Mouse (Mus musculus) embryonic facial prominence, embryonic 10.5 days (tissue): ENCODE results near the gene Naglu. TPM values are rescaled to one million over a fixed set of nuclear protein-coding genes. Genes with fewer than 3 reads are reported as not detected.

ENCODE experiments used
- DNase-seq: peaks from one replicate; pipeline ENCODE4 v3.0.0-alpha.2; 2017; ENCODE audit warnings: low spot score
- H3K27ac ChIP-seq: fragments of 300-500 bp; sonication (generic); replicated peaks from 2 replicates; pipeline ENCODE4 v1.5.1; 2016; ENCODE audit warnings: mild to moderate bottlenecking
- H3K27me3 ChIP-seq: fragments of 300-500 bp; sonication (generic); replicated peaks from 2 replicates; pipeline ENCODE4 v1.6.1; 2016; ENCODE audit warnings: low read depth, mild to moderate bottlenecking; ENCODE audit not compliant: poor library complexity, severe bottlenecking
- H3K36me3 ChIP-seq: fragments of 300-500 bp; sonication (generic); replicated peaks from 2 replicates; pipeline ENCODE4 v1.6.1; 2016; ENCODE audit warnings: mild to moderate bottlenecking, moderate library complexity
- H3K4me1 ChIP-seq: fragments of 300-500 bp; sonication (generic); 2 replicates; pipeline ENCODE4 v1.6.1; 2016
- H3K4me3 ChIP-seq: fragments of 300-500 bp; sonication (generic); 2 replicates; pipeline ENCODE4 v1.5.1; 2016; ENCODE audit warnings: mild to moderate bottlenecking, moderate library complexity
- H3K9me3 ChIP-seq: fragments of 300-500 bp; sonication (generic); 2 replicates; pipeline ENCODE4 v1.6.1; 2016; ENCODE audit warnings: mild to moderate bottlenecking
- WGBS: fragments of 180-500 bp; shearing (Covaris S2); methylation state at CpG from one replicate; pipeline ENCODE4 v1.1.7; 2016; 5-methylcytosine and 5-hydroxymethylcytosine counted together
- polyA plus RNA-seq: library from polyadenylated mRNA; unstranded; fragments of >200 nt; fragmentation: Nextera tagmentation; extraction: Ambion mirVana; gene quantifications from 2 replicates; pipeline ENCODE4 v1.2.1, GENCODE M21; 2016

Naglu gene
- polyA plus RNA-seq, result 7.4 and 8.9 TPM in 2 replicates

DNA sequence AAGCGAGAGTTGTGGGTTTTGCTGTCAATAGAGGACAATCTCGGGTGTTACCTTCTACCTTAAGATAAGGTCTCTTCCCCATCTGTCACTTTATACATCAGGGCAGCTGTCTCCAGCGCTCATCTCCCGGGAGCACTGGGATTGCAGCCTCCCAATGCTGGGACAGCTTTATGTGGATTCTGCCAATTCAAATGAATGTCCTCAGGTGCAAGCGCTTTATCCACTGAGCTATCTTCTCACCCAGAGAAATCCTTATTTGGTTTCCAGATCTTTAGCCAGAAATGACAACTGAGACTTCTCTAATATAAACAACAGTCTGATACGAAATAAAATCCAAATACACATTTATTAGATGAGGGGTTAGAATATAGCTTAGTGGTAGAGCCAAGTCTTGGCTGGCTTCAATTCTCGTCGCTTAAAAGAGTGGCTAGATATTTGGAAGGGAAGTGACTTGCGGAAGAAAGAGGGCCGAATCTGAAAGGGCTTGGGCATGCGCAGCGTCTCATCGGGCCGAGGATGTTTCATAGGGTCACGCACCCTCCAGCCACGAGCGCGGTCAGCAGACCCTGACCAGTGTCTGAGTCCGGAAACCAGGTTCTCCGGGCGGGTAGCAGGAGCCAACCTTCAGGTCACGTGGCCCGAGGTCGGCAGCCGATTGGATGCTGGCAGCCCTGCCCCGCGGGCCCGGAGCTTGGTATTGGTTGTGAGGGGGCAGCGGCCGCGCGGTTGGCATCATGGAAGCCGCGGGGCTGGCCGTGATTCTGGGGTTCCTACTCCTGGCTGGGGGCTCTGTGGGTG lies at the start of gene Naglu:
Naglu (plus strand) TSS at position 622 of the 798 bp plus-strand sequence.
- peaks cover 53% of the 10 kb centered on the region for H3K27me3 ChIP-seq
- no peaks in the 10 kb centered on the region for H3K9me3 ChIP-seq
- peaks cover 25% of the 10 kb centered on the region for H3K4me1 ChIP-seq
- WGBS, result 6% methylated on average over 35 of the region's 35 CpGs
- DNase-seq, result peak; percentile 95
- H3K36me3 ChIP-seq, result no peaks in the 10 kb centered on the region
- H3K27ac ChIP-seq, result peak within 1 kb of the TSS; percentile 86
- H3K4me3 ChIP-seq, result peak within 1 kb of the TSS; percentile 89

DNA sequence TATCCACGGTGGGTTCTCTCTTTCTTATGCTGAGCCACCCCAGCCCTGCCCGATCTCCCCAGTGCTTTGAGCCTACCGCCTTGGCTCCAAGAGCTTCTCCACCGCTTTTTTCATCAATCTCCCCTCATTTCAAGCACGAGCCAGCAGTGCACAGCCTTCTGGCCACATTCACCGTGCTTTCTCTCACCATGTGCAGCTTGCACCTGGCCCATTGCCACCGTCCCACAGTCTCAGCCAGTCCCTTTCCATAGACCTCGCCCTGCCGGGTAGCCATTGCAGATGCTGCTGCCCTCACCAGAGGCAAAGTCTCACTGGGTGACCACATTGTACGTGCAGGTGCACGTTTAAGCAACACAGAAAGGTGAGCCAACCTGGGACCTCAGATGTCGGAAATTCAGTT lies 46.4 kb upstream of the Naglu start:
- Histone ChIP-seq H3K4me3 (no peak overlapping the region), H3K27me3 (no peaks in the 10 kb centered on the region), H3K36me3 (peaks cover 88% of the 10 kb centered on the region), H3K27ac (no peak overlapping the region), H3K4me1 (no peaks in the 10 kb centered on the region), H3K9me3 (no peaks in the 10 kb centered on the region)
- no peak for DNase-seq
- WGBS, result 91% methylated on average over 12 of the region's 12 CpGs

DNA sequence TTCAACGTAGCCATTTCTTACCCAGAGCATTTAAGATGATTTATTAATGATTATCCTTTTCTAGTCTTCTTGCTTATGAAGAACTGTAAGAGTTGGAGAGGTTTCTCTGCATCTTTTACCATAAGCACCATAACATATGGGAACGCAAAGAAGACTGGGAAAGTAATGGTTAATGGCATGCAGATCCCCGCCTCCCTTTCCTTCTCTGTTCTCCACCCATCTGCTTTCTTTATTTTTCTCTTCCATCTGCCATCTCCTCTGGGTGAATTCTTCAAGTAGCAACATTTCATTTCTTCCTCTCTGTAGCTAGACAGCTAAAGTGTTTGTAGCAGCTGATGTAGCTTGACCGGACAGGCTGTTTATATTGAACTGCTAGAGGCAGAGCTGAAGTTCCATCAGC lies 45.8 kb upstream of the Naglu start:
- no peaks in the 10 kb centered on the region for H3K4me1 ChIP-seq

DNA sequence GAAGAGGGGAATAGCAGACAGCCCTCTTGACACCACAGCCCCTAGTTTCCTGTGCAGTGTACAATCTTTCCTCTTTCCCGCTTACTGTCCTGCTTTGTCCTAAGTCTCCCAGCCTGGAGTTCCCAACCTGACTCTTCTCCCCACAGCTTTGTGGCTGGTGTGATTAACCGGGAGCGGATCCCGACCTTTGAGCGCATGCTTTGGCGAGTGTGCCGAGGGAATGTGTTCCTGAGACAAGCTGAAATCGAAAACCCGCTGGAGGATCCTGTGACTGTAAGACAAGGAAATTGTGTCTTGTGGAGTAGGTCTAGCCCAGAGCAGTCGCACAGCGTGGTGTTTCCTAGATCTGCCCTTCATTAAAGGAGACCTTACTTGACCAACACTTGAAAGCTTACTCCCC lies 42.7 kb upstream of the Naglu start:
- H3K4me3 ChIP-seq, result no peak overlapping the region
- peaks cover 85% of the 10 kb centered on the region for H3K36me3 ChIP-seq
- 92% methylated on average over 11 of the region's 11 CpGs for WGBS
- no peaks in the 10 kb centered on the region for H3K9me3 ChIP-seq
- H3K27me3 ChIP-seq, result no peaks in the 10 kb centered on the region
- H3K27ac ChIP-seq, result no peak overlapping the region
- no peaks in the 10 kb centered on the region for H3K4me1 ChIP-seq
- DNase-seq, result no peak

More for the DNA sequence above, 45.8 kb upstream of the Naglu start:
- Histone ChIP-seq H3K27ac (no peak overlapping the region), H3K4me3 (no peak overlapping the region), H3K27me3 (no peaks in the 10 kb centered on the region), H3K9me3 (no peaks in the 10 kb centered on the region), H3K36me3 (peaks cover 88% of the 10 kb centered on the region)
- DNase-seq, result no peak
- 95% methylated on average over 4 of the region's 4 CpGs for WGBS

DNA sequence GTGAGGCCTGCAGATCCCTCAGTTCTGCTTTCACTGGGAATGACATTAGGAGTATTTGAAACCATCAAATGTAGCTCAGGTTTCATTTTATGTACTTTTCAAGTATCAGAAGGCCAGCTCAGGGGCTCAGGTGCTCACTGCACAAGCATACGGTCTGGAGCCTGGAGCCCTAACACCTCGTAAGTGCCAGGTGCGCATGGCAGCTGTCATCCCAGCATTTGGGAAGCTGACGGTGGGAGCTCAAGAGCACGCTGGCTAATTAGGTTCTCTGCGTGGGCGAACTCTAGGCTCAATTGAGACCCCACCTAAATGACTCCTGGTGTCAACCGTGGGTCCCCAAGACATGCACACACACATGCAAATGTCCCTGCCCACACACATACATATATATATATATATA lies 40.5 kb upstream of the Naglu start:
- no peak overlapping the region for H3K27ac ChIP-seq
- WGBS, result 93% methylated on average over 8 of the region's 8 CpGs
- H3K4me1 ChIP-seq, result no peaks in the 10 kb centered on the region
- DNase-seq, result no peak
- no peak overlapping the region for H3K4me3 ChIP-seq
- no peaks in the 10 kb centered on the region for H3K9me3 ChIP-seq
- peaks cover 83% of the 10 kb centered on the region for H3K36me3 ChIP-seq
- no peaks in the 10 kb centered on the region for H3K27me3 ChIP-seq

DNA sequence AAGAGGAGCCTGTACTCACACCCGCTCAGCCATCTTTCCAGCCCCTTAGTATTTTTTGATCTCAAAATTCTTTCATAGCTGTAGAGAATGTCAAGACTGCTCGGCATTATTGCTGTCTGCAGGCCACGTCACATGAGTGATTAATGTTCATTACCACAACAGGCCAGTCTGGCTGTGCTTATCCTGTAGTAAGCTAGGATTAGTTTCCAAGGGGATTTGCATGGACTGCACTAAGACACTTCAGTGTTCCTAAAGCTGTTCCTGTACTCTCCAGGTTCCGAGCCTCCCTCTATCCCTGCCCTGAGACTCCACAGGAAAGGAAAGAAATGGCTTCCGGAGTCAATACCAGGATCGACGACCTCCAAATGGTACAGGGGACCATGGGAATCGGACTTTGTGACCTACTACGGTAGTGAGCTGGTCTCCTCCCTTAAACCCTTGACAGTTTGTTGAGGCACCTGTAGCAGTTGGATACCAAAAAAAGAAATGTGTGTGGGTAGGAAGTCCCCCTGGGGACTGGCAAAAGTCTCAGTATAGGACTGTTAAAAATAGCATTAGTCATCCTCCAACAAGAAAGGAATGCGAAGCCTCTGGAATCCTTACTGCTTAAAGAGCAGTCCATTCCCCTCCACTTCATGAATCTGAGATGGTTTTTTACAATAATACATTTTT lies 39.5 kb upstream of the Naglu start:
- no peaks in the 10 kb centered on the region for H3K27me3 ChIP-seq
- no peak overlapping the region for H3K27ac ChIP-seq
- peaks cover 86% of the 10 kb centered on the region for H3K36me3 ChIP-seq
- no peak overlapping the region for H3K4me3 ChIP-seq
- 92% methylated on average over 10 of the region's 10 CpGs for WGBS
- H3K9me3 ChIP-seq, result no peaks in the 10 kb centered on the region
- no peaks in the 10 kb centered on the region for H3K4me1 ChIP-seq
- DNase-seq, result no peak

DNA sequence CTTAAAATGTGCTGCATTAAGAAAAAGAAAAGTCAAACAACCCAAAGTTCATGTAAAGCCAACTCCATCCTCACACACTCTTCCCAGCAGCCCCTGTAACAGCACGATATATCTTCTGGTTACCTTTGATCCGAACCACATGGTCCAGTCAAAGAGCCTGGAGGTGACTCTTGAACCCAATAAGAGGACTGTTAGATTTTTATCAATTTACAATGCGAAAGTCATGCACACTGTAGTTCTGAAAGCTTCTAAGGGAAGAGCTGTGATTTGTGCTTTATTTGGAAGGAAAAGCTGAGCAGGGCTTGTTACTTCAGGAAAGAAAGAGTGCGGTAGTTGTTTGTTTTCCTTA lies 39.0 kb upstream of the Naglu start:
- Histone ChIP-seq H3K9me3 (no peaks in the 10 kb centered on the region), H3K36me3 (peaks cover 85% of the 10 kb centered on the region), H3K27me3 (no peaks in the 10 kb centered on the region), H3K4me1 (no peaks in the 10 kb centered on the region), H3K27ac (no peak overlapping the region), H3K4me3 (no peak overlapping the region)
- WGBS, result 92% methylated on average over 4 of the region's 4 CpGs
- DNase-seq, result no peak

DNA sequence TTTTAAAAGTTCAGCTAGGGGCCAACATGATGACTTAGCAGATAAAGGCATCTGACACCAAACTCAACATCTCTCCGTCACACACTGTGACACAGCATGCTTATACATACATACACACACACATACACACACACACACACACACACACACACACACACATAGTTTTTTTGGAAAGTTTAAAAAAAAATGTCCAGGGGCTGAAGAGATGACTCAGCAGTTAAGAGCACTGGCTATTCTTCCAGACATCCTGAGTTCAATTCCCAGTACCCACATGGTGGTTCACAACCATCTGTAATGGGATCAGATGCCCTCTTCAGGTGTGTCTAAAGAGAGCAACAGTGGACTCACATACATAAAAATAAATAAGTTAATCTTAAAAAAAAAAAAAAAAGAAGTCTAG lies 38.3 kb upstream of the Naglu start:
- 81% methylated on average over 1 of the region's 1 CpGs for WGBS
- Histone ChIP-seq H3K27me3 (no peaks in the 10 kb centered on the region), H3K4me3 (no peak overlapping the region), H3K36me3 (peaks cover 84% of the 10 kb centered on the region), H3K27ac (no peak overlapping the region), H3K4me1 (no peaks in the 10 kb centered on the region), H3K9me3 (no peaks in the 10 kb centered on the region)
- DNase-seq, result no peak

DNA sequence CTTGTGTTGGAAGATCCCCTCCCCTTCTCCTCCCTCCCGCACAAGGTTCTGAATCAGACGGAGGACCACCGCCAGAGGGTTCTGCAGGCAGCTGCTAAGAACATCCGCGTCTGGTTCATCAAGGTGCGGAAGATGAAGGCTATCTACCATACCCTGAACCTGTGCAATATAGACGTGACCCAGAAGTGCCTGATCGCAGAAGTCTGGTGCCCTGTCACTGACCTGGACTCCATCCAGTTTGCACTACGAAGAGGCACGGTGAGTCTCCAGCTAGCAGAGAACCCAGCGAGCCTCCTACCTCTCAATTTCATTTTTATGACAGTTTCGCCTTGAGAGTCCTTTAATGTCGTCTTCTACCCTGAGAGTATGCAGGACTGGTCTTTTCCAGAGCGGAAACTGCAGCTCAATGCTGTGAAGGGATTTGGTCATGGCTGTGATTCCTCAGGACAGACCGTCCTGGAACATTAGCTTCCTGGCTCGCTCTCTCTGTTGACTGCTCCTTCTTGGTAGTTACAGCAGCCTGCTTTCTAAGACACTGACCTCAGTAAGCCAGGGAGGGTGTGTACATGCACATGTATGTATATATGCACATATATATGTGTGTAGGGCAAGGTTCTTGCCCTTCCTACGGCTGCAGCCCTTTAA lies 35.8 kb upstream of the Naglu start:
- Histone ChIP-seq H3K36me3 (peaks cover 86% of the 10 kb centered on the region), H3K4me3 (no peak overlapping the region), H3K9me3 (no peaks in the 10 kb centered on the region), H3K4me1 (no peaks in the 10 kb centered on the region), H3K27ac (no peak overlapping the region), H3K27me3 (no peaks in the 10 kb centered on the region)
- no peak for DNase-seq
- 94% methylated on average over 17 of the region's 17 CpGs for whole genome bisulfite sequencing

DNA sequence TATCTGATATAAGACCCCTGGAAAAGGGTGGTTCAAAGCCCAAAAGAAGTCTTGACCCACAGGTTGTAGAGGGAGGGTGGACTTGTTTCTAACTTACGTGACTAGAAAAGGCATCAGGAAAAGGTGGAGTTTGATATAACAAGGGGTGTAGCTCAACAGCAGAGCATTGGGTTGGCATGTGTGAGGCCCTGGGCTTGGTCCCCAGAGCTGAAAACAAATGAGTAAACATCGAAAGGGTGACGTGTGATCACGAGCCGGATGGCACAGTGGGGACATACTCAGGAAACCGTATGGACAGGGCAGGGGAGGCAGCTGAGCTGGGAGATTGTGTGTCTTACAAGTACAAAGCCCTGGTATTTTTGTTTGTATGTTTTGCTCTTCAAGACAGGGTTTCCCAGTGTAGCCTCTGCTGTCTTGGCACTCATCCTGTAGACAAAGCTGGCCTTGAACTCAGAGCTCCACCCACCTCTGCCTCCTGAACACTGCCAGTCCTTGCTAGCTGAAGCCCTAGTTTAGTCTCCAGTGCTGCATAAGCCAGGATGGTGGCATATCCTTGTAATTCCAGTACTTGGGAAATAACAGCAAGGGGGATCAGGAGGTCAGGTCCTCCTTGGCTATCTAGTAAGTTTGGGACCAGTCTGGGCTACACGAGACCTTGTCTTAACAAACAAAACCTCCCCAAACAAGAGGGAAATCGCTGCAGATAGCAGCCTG lies 35.0 kb upstream of the Naglu start:
- no peaks in the 10 kb centered on the region for H3K27me3 ChIP-seq
- no peak overlapping the region for H3K4me3 ChIP-seq
- H3K4me1 ChIP-seq, result no peaks in the 10 kb centered on the region
- no peaks in the 10 kb centered on the region for H3K9me3 ChIP-seq
- H3K36me3 ChIP-seq, result peaks cover 89% of the 10 kb centered on the region
- 93% methylated on average over 8 of the region's 8 CpGs for WGBS
- no peak for DNase-seq
- H3K27ac ChIP-seq, result no peak overlapping the region

DNA sequence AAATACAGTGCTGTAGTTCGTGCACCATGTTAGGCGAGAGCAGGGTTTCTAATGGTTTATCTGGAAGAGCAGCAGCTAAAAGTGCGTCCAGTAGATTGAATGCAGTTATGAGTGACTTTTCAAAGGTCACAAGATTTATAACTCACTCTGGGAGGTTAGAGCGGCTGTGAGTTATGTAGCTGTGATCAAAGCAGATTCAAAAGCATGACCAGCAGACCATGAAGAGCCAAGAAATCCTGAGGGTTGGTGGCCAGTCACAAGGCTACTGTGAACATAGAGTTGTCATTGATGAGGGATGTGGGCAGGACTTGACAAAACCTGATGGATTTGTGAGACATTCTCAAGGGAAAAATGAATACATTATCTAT lies 34.5 kb upstream of the Naglu start:
- Histone ChIP-seq H3K27ac (no peak overlapping the region), H3K4me3 (no peak overlapping the region), H3K4me1 (no peaks in the 10 kb centered on the region), H3K27me3 (no peaks in the 10 kb centered on the region), H3K9me3 (no peaks in the 10 kb centered on the region), H3K36me3 (peaks cover 89% of the 10 kb centered on the region)
- DNase-seq, result no peak
- WGBS, result 93% methylated on average over 4 of the region's 4 CpGs

DNA sequence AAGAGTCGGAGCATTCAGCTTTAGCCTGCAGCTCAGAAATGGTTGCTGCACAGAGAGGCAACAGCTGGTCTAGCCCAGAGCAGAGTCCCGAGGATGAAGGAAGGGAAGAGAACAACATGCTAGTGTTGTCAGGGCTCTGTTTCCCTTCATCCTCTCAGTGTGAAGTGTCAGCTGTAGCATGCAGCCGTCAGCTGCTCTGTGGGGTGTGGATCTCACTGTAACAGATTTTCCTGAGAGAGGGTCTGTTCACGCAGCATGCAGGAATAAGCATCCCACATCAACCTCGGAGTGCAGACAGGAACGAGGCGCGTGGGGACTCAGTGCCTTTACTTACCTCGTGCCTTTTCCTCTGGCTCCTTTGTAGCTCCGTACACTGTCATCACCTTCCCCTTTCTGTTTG lies 32.0 kb upstream of the Naglu start:
- no peaks in the 10 kb centered on the region for H3K9me3 ChIP-seq
- 87% methylated on average over 10 of the region's 10 CpGs for WGBS
- no peaks in the 10 kb centered on the region for H3K4me1 ChIP-seq
- no peak overlapping the region for H3K4me3 ChIP-seq
- no peak overlapping the region for H3K27ac ChIP-seq
- no peak for DNase-seq
- no peaks in the 10 kb centered on the region for H3K27me3 ChIP-seq
- H3K36me3 ChIP-seq, result peaks cover 92% of the 10 kb centered on the region
